Mouse (Mus musculus) forebrain, postnatal 0 days (tissue): ENCODE data around the gene Nt5c2. TPM values are rescaled to one million over a fixed set of nuclear protein-coding genes. Genes with fewer than 3 reads are reported as not detected.

Experiments
- ATAC-seq: fragments of 200-750 bp; cut with Nextera tagmentation; 2 replicates; pipeline ENCODE4 v1.8.0; 2017; ENCODE audit warnings: mild to moderate bottlenecking, moderate library complexity
- DNase-seq: peaks from one replicate; pipeline ENCODE4 v3.0.0-alpha.2; 2015
- H3K27ac ChIP-seq: fragments of 300-500 bp; sonication (generic); 2 replicates; pipeline ENCODE4 v1.5.1; 2014; ENCODE audit warnings: low read depth, mild to moderate bottlenecking, antibody characterized with exemption, low read length, moderate library complexity, mixed read lengths
- H3K27me3 ChIP-seq: fragments of 300-500 bp; sonication (generic); 2 replicates; pipeline ENCODE4 v1.6.1; 2014; ENCODE audit warnings: mild to moderate bottlenecking, low read length, mixed read lengths; ENCODE audit not compliant: insufficient read depth
- H3K36me3 ChIP-seq: fragments of 300-500 bp; sonication (generic); 2 replicates; pipeline ENCODE4 v1.6.1; 2014; ENCODE audit warnings: mild to moderate bottlenecking, moderate library complexity; ENCODE audit not compliant: insufficient read depth
- H3K4me1 ChIP-seq: fragments of 300-500 bp; sonication (generic); 2 replicates; pipeline ENCODE4 v1.6.1; 2014; ENCODE audit warnings: antibody characterized with exemption; ENCODE audit not compliant: insufficient read depth
- H3K4me2 ChIP-seq: fragments of 300-500 bp; sonication (generic); 2 replicates; pipeline ENCODE4 v1.6.1; 2014; ENCODE audit warnings: low read depth, mild to moderate bottlenecking, moderate library complexity
- H3K4me3 ChIP-seq: fragments of 300-500 bp; sonication (generic); 2 replicates; pipeline ENCODE4 v1.5.1; 2014; ENCODE audit warnings: low read depth, low read length, mixed read lengths
- H3K9ac ChIP-seq: fragments of 300-500 bp; sonication (generic); 2 replicates; pipeline ENCODE4 v1.6.1; 2014; ENCODE audit warnings: mild to moderate bottlenecking
- H3K9me3 ChIP-seq: fragments of 300-500 bp; sonication (generic); 2 replicates; pipeline ENCODE4 v1.6.1; 2016; ENCODE audit warnings: low read length
- CTCF ChIP-seq: sonication (generic); IDR thresholded peaks from 2 replicates; pipeline ENCODE4 v1.5.1; 2016; ENCODE audit warnings: antibody characterized with exemption, control low read depth, low read depth
- WGBS: fragments of 180-500 bp; shearing (Covaris S2); extraction: QIAGEN DNeasy Blood & Tissue Kit; methylation state at CpG from one replicate; pipeline ENCODE4 v1.1.7; 2014; 5-methylcytosine and 5-hydroxymethylcytosine counted together
- polyA plus RNA-seq: library from polyadenylated mRNA; unstranded; fragments of >200 nt; fragmentation: Nextera tagmentation; extraction: Ambion mirVana; gene quantifications from 2 replicates; pipeline ENCODE4 v1.2.1, GENCODE M21; 2015
- total RNA-seq: library from RNA; depleted of rRNA; stranded (reverse); fragments of >200 nt; gene quantifications from 2 replicates; pipeline ENCODE4 v1.2.3, GENCODE M21; 2014; rRNA removed

Nt5c2 gene
- total and polyA plus RNA-seq, 2 experiments from 2014 or later: 69.5 to 80.4 TPM

DNA sequence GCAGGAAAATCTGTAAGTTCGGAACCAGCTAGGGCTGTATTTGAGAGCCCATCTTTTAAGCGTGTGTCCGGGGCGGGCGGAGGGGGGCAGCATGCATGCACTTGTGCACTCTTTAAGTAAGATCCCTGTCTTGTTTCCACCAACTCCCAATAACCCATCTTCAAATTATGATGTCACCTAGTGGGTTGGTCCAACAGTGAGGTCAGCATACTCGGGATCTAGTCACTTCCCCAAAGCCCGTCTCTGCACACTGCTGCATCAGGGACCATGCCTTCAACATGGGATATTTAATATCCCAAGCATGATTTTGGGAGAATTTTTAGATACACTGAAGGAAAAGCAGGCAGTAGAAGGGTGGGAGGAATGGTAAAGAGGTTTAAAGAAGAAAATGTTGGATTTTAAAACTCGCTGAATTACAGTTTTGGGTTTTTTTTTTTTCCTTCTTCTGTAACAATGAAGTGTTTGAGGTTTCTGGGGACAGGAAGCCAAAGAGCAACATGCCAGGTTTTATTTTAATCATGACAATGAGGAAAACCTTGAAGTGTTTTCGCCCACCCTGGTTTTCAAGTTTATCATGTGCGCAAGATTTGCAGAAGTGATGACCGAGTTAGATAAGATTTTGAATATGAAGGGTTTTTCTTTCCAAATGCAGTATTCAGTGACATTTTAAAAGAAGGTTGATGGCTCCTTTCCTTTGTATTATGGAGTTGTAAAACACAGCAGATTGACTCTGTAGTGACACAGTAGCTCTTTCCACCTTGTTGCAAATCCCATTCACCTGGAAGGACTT lies 177.5 kb downstream of the Nt5c2 start:
- no peaks in the 10 kb centered on the region for H3K36me3 ChIP-seq
- H3K9ac ChIP-seq: no peak overlapping the region
- H3K4me3 ChIP-seq: no peak overlapping the region
- DNase-seq (no peak), ATAC-seq (no peak)
- no peaks in the 10 kb centered on the region for H3K4me1 ChIP-seq
- WGBS: 90% methylated on average over 11 of the region's 11 CpGs
- H3K27me3 ChIP-seq: no peaks in the 10 kb centered on the region
- no peak overlapping the region for H3K27ac ChIP-seq
- no peak for TF ChIP-seq CTCF
- H3K4me2 ChIP-seq: no peak overlapping the region
- no peaks in the 10 kb centered on the region for H3K9me3 ChIP-seq

DNA sequence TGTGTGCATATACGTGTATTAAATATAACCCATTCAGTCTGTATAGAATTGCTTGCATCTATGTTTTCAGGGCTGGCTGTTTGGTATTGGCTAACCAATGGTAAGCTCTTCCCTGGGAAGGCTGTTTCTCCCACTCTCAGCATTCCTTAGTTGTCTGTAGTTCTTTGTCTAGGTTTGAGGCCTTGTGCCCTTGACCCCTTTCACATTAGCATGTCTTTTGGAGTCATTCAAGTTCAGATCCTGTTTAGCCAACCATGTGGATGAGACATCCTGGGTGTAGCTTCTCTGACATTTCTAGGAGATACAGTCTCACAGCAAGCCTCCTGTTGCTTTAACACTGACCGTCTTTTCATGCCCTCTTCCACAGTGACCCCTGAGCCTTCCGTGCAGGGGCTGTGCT lies 178.9 kb downstream of the Nt5c2 start:
- TF ChIP-seq CTCF: no peak
- ATAC-seq: no peak

DNA sequence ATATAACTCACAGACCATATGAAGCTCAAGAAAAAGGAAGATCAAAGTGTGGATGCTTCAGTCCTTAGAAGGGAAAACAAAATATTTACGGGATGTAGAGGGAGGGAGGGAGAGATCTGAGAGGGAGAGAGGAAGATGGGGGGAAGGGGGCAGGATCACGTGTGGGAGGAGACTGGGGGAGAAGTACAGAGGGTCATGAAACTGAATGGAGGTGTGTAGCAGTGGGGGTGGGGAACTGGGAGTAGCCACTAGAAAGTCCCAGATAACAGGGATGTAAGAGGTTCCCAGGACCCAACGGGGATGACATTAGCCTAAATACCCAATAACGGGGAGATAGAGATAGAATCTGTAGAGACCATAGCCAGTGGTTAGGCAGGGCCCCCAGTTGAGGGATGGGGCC lies 179.6 kb downstream of the Nt5c2 start:
- Histone ChIP-seq H3K9me3 (no peaks in the 10 kb centered on the region), H3K4me3 (no peak overlapping the region), H3K4me1 (no peaks in the 10 kb centered on the region), H3K9ac (no peak overlapping the region), H3K4me2 (no peak overlapping the region), H3K27me3 (no peaks in the 10 kb centered on the region), H3K36me3 (no peaks in the 10 kb centered on the region), H3K27ac (no peak overlapping the region)
- WGBS: 82% methylated on average over 4 of the region's 4 CpGs
- ATAC-seq (no peak), DNase-seq (no peak)
- TF ChIP-seq CTCF: no peak

More for the DNA sequence above, 178.9 kb downstream of the Nt5c2 start:
- Histone ChIP-seq H3K4me2 (no peak overlapping the region), H3K4me1 (no peaks in the 10 kb centered on the region), H3K4me3 (no peak overlapping the region), H3K36me3 (no peaks in the 10 kb centered on the region), H3K9me3 (no peaks in the 10 kb centered on the region), H3K9ac (no peak overlapping the region), H3K27ac (no peak overlapping the region), H3K27me3 (no peaks in the 10 kb centered on the region)
- 79% methylated on average over 3 of the region's 3 CpGs for WGBS
- DNase-seq: no peak

DNA sequence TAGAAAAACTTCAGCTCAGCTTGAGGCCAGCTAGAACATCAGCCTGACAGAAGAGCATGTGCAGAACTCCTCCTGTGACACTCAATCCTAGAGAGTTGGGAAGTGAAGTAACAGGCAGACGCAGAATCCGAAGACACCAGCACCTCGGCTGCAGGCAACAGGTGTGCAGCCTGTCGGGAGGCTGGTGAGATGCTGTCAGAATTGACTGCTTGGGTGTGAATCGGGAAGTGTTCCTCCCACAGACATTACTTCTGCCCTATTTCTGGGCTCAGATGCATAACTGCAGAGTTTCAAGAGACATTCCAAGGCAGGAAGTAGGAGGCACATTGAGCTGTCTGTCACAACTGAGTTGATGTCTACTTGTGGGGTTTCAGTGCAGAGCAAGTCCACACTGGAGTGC lies 180.7 kb downstream of the Nt5c2 start:
- Histone ChIP-seq H3K9me3 (no peaks in the 10 kb centered on the region), H3K27me3 (no peaks in the 10 kb centered on the region), H3K27ac (no peak overlapping the region), H3K4me3 (no peak overlapping the region), H3K9ac (no peak overlapping the region), H3K4me2 (no peak overlapping the region), H3K4me1 (no peaks in the 10 kb centered on the region), H3K36me3 (no peaks in the 10 kb centered on the region)
- 78% methylated on average over 5 of the region's 5 CpGs for WGBS
- no peak for TF ChIP-seq CTCF
- DNase-seq: no peak
- no peak for ATAC-seq

Other genes with a start within 250 kb of the Nt5c2 start
- gene Ina, start 455 bp downstream of the Nt5c2 start, total RNA-seq: 115 and 156 TPM in 2 replicates
- 189 and 260 TPM in 2 replicates for gene Ina, start 455 bp downstream of the Nt5c2 start, polyA plus RNA-seq
- 29.9 and 33.3 TPM in 2 replicates for gene Pcgf6, start 35.8 kb upstream of the Nt5c2 start, total RNA-seq
- 13.7 and 20.9 TPM in 2 replicates for gene Pcgf6, start 35.8 kb upstream of the Nt5c2 start, polyA plus RNA-seq
- gene Taf5, start 52.6 kb upstream of the Nt5c2 start, total RNA-seq: 12.9 and 16.0 TPM in 2 replicates
- 3.0 and 3.6 TPM in 2 replicates for gene Taf5, start 52.6 kb upstream of the Nt5c2 start, polyA plus RNA-seq
- gene Usmg5, start 75.5 kb upstream of the Nt5c2 start, total RNA-seq: 734 and 873 TPM in 2 replicates
- gene Usmg5, start 75.5 kb upstream of the Nt5c2 start, polyA plus RNA-seq: 1,990 and 2,687 TPM in 2 replicates
- 12.5 and 17.2 TPM in 2 replicates for gene Pdcd11, start 75.6 kb upstream of the Nt5c2 start, total RNA-seq
- gene Pdcd11, start 75.6 kb upstream of the Nt5c2 start, polyA plus RNA-seq: 3.1 and 3.8 TPM in 2 replicates
- gene Calhm2, start 123.1 kb upstream of the Nt5c2 start, total RNA-seq: 1.1 and 2.9 TPM in 2 replicates
- 0.62 and 0.80 TPM in 2 replicates for gene Calhm2, start 123.1 kb upstream of the Nt5c2 start, polyA plus RNA-seq
- gene Calhm1, start 129.1 kb upstream of the Nt5c2 start, total RNA-seq: not detected in 2 replicates
- not detected in 2 replicates for gene Calhm1, start 129.1 kb upstream of the Nt5c2 start, polyA plus RNA-seq
- not detected in 2 replicates for gene Calhm3, start 142.6 kb upstream of the Nt5c2 start, total RNA-seq
- 0.19 TPM in 1 of 2 replicates, not detected in the other for gene Calhm3, start 142.6 kb upstream of the Nt5c2 start, polyA plus RNA-seq
- 51.5 and 52.1 TPM in 2 replicates for gene Neurl1a, start 163.7 kb upstream of the Nt5c2 start, total RNA-seq
- gene Neurl1a, start 163.7 kb upstream of the Nt5c2 start, polyA plus RNA-seq: 11.6 and 15.7 TPM in 2 replicates